Mouse (Mus musculus): ENCODE measurements at regions not wholly inside any gene's neighbourhood (a gene's known extent, or its start where the extent isn't known, plus 50 kb on each side); places are given as distances from the start of the nearest gene placed in this dataset.

GRCm38 (mm10) chr2:146745012-146745682 lies 110.5 kb upstream of the Kiz start:
- Histone ChIP-seq H3K4me3 (replicated peaks) (no peak overlapping the region), H3K27me3 (replicated peaks) (peaks cover 2% of the 10 kb centered on the region), H3K36me3 (replicated peaks; ENCODE audit: low read length) (no peaks in the 10 kb centered on the region), H3K9me3 (no peaks in the 10 kb centered on the region), H3K4me1 (no peaks in the 10 kb centered on the region)
- TF ChIP-seq GATA1 (IDR thresholded peaks at IDR 0.05; ENCODE audit: borderline replicate concordance, low read length) (no peak), FLI1 (IDR thresholded peaks at IDR 0.05; ENCODE audit: low read length) (no peak)

GRCm38 (mm10) chr2:146745683-146746047 lies 110.0 kb upstream of the Kiz start:
- Histone ChIP-seq H3K9me3 (no peaks in the 10 kb centered on the region), H3K27me3 (replicated peaks) (peaks cover 2% of the 10 kb centered on the region), H3K4me3 (replicated peaks) (no peak overlapping the region), H3K36me3 (replicated peaks; ENCODE audit: low read length) (no peaks in the 10 kb centered on the region), H3K4me1 (no peaks in the 10 kb centered on the region)
- no peak for TF ChIP-seq FLI1 (IDR thresholded peaks at IDR 0.05; ENCODE audit: low read length)
- no peak for TF ChIP-seq GATA1 (IDR thresholded peaks at IDR 0.05; ENCODE audit: borderline replicate concordance, low read length)

GRCm38 (mm10) chr2:146753988-146754387 lies 101.7 kb upstream of the Kiz start:
- H3K27me3 ChIP-seq (replicated peaks): peaks cover 4% of the 10 kb centered on the region
- H3K4me3 ChIP-seq (replicated peaks): no peak overlapping the region
- no peak for TF ChIP-seq GATA1 (IDR thresholded peaks at IDR 0.05; ENCODE audit: borderline replicate concordance, low read length)
- no peak for TF ChIP-seq FLI1 (IDR thresholded peaks at IDR 0.05; ENCODE audit: low read length)
- no peaks in the 10 kb centered on the region for H3K4me1 ChIP-seq
- H3K9me3 ChIP-seq: peaks cover 4% of the 10 kb centered on the region
- H3K36me3 ChIP-seq (replicated peaks; ENCODE audit: low read length): no peaks in the 10 kb centered on the region

GRCm38 (mm10) chr2:146763522-146764144 lies 92.0 kb upstream of the Kiz start:
- TF ChIP-seq FLI1 (IDR thresholded peaks at IDR 0.05; ENCODE audit: low read length) (no peak), GATA1 (IDR thresholded peaks at IDR 0.05; ENCODE audit: borderline replicate concordance, low read length) (no peak)
- H3K4me3 ChIP-seq (replicated peaks): no peak overlapping the region
- H3K27me3 ChIP-seq (replicated peaks): peaks cover 4% of the 10 kb centered on the region
- H3K9me3 ChIP-seq: no peaks in the 10 kb centered on the region
- H3K36me3 ChIP-seq (replicated peaks; ENCODE audit: low read length): no peaks in the 10 kb centered on the region
- no peaks in the 10 kb centered on the region for H3K4me1 ChIP-seq

GRCm38 (mm10) chr2:146764313-146765255 lies 91.1 kb upstream of the Kiz start:
- TF ChIP-seq FLI1 (IDR thresholded peaks at IDR 0.05; ENCODE audit: low read length) (no peak), GATA1 (IDR thresholded peaks at IDR 0.05; ENCODE audit: borderline replicate concordance, low read length) (no peak)
- H3K27me3 ChIP-seq (replicated peaks): peaks cover 4% of the 10 kb centered on the region
- no peaks in the 10 kb centered on the region for H3K4me1 ChIP-seq
- no peaks in the 10 kb centered on the region for H3K9me3 ChIP-seq
- no peak overlapping the region for H3K4me3 ChIP-seq (replicated peaks)
- no peaks in the 10 kb centered on the region for H3K36me3 ChIP-seq (replicated peaks; ENCODE audit: low read length)

DNA sequence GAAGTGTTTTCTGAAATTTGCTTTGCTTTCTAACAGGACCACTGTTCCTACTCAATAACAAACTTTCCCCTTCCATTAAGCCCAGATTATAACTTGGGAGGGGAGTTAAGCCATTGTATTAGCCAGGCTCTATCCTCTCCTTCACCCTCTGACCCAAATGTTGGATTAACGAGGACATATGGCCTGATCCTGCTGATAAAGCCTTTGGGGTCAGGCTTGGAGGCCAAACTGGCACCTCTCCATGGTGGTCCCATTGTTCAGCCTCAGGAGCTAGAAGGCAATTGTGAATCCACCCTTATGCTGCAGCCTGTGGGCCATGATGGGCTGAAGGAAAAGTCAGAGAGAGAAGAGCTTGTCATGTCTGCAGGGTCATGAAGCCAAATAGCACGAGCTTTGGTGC lies 80.8 kb upstream of the Kiz start:
- no peak overlapping the region for H3K4me3 ChIP-seq (replicated peaks)
- no peaks in the 10 kb centered on the region for H3K9me3 ChIP-seq
- TF ChIP-seq GATA1 (IDR thresholded peaks at IDR 0.05; ENCODE audit: borderline replicate concordance, low read length) (no peak), FLI1 (IDR thresholded peaks at IDR 0.05; ENCODE audit: low read length) (no peak)
- no peaks in the 10 kb centered on the region; the same call in 1 of the 2 replicates for H3K4me1 ChIP-seq
- no peaks in the 10 kb centered on the region for H3K36me3 ChIP-seq (replicated peaks; ENCODE audit: low read length)
- no peaks in the 10 kb centered on the region for H3K27me3 ChIP-seq (replicated peaks)

DNA sequence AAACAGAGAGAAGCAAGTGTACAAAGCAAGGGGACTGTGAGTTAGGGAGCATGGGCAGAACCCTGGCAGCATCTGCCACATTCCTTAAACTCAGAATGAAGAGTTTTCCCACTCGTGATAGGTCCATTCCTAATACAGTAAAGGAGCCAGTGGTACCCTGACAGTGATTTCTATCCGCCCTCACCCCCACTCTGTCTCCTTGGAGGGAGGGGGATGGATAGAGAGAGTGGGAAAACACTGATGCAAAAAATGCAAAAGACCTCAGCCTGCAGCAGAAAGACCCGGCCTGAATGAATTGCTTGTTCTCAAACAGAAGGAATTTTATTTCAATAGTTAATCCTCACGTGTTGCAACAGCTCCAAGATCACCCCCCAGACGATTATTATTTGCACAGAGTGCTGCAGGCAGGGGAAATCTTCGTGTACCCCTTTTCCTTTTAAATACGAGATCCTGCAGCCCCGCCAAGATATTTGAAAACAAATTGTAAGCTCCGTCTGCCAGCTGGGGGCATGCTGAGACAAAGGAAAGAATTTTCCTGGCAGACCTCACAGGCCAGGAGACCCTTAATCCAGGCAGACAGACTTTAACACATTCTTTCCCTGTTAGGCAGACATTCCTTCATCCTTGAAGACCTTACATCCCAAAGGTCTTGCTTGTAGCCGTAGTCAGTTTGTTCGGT lies 68.4 kb upstream of the Kiz start:
- TF ChIP-seq GATA1 (IDR thresholded peaks at IDR 0.05; ENCODE audit: borderline replicate concordance, low read length): no peak
- TF ChIP-seq FLI1 (IDR thresholded peaks at IDR 0.05; ENCODE audit: low read length): no peak
- Histone ChIP-seq H3K4me1 (no peaks in the 10 kb centered on the region), H3K9me3 (peaks cover 14% of the 10 kb centered on the region; the same call in 1 of the 2 replicates), H3K27me3 (replicated peaks) (peaks cover 2% of the 10 kb centered on the region), H3K4me3 (replicated peaks) (no peak overlapping the region), H3K36me3 (replicated peaks; ENCODE audit: low read length) (no peaks in the 10 kb centered on the region)

- H3K27me3 ChIP-seq (replicated peaks): peaks cover 2% of the 10 kb centered on the region
- H3K4me3 ChIP-seq (replicated peaks): no peak overlapping the region
- no peaks in the 10 kb centered on the region for H3K36me3 ChIP-seq (replicated peaks; ENCODE audit: low read length)
- H3K4me1 ChIP-seq: no peaks in the 10 kb centered on the region
- TF ChIP-seq FLI1 (IDR thresholded peaks at IDR 0.05; ENCODE audit: low read length) (no peak), GATA1 (IDR thresholded peaks at IDR 0.05; ENCODE audit: borderline replicate concordance, low read length) (no peak)
- H3K9me3 ChIP-seq: peaks cover 14% of the 10 kb centered on the region; the same call in 1 of the 2 replicates
These were observed 67.7 kb upstream of the Kiz start for GRCm38 (mm10) chr2:146787811-146788455.

DNA sequence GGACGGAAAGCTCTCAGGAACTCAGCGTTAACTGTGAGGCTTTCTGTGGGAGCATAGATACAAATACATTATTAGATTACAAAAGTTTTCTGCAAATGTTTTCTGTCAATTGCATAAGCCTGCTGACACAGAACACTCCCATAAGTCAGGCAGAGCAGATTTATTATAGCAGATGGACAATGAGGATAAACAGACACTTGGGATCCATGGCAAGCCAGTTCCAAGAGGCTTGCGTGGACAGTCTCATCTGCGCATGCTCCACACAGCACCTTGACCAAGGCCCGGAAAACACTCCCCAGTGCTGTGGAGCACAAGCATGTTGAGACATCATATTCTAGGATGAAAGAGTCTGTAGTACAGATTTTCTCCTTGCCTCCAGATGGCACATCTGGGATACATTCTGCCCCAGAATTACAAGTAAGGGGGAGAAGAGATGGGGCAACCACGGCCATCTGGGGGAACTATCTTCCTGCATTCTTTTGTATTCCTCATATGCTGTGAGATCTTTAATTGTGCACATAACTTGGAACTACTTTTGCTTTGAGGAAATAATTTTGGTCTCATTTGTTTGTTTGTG lies 62.7 kb upstream of the Kiz start:
- Histone ChIP-seq H3K4me1 (no peaks in the 10 kb centered on the region), H3K36me3 (replicated peaks; ENCODE audit: low read length) (no peaks in the 10 kb centered on the region), H3K27me3 (replicated peaks) (no peaks in the 10 kb centered on the region), H3K4me3 (replicated peaks) (no peak overlapping the region), H3K9me3 (peaks cover 14% of the 10 kb centered on the region; the same call in 1 of the 2 replicates)
- TF ChIP-seq GATA1 (IDR thresholded peaks at IDR 0.05; ENCODE audit: borderline replicate concordance, low read length) (no peak), FLI1 (IDR thresholded peaks at IDR 0.05; ENCODE audit: low read length) (no peak)

All from megakaryocyte, embryonic 14.5 days (primary cell).